Mouse (Mus musculus): ENCODE measurements at regions not wholly inside any gene's neighbourhood (a gene's known extent, or its start where the extent isn't known, plus 50 kb on each side); places are given as distances from the start of the nearest gene placed in this dataset.

DNA sequence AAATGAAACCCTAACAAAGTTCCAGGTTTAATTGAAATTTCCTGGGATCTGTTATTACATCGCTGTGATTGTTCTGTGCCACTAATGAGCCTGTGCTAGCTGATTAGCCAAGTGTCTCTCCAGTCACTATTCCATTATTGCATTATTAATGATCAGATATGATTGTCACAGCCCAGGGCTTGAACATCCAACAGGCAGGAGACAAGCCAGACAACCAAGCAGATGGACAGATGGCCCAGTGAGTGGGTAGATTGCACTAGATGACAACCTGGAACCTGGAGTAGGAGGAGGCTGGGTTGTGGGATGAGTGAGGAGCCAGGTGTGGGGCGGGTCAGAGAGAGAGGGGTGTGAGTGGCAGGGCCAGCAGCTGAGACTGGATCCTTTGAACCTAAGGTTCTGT, 161.6 kb downstream of the Trim29 start:
- Histone ChIP-seq H3K36me3 (no peaks in the 10 kb centered on the region), H3K9me3 (no peaks in the 10 kb centered on the region), H3K4me2 (replicated peaks) (no peak overlapping the region), H3K9ac (no peak overlapping the region), H3K4me3 (no peak overlapping the region), H3K27me3 (no peaks in the 10 kb centered on the region; the same call in 1 of the 2 replicates), H3K27ac (no peak overlapping the region), H3K4me1 (0 out of 2 replicates have a peak, but pooled peaks cover 4% of the 10 kb centered on the region)
- 63% methylated on average over 2 of the region's 2 CpGs for WGBS
- ATAC-seq (ENCODE audit: insufficient number of reproducible peaks, insufficient read depth, low FRiP score, low TSS enrichment): no peak

DNA sequence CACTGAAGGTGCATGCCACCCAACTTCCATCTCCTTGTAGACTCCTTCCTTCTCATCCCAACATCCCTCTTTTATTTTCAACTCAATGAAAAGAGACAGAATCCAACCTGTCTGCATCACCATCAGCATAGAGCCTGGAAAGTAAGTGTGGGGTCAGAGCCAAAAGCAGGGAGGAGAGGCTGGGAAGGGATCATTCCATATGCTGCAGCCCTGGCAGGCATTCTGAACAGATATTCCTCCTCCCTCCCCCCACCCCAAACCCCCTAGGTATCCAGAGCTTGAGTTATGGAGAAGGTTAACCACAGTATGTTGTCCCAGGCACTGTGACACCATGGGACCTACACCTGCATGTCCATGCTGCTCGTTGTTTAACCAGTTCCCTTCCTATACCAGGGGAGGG, 162.5 kb downstream of the Trim29 start:
- Histone ChIP-seq H3K27me3 (no peaks in the 10 kb centered on the region; the same call in 1 of the 2 replicates), H3K4me3 (no peak overlapping the region), H3K4me1 (0 out of 2 replicates have a peak, but pooled peaks cover 4% of the 10 kb centered on the region), H3K9ac (no peak overlapping the region), H3K36me3 (no peaks in the 10 kb centered on the region), H3K27ac (no peak overlapping the region), H3K4me2 (replicated peaks) (no peak overlapping the region), H3K9me3 (no peaks in the 10 kb centered on the region)
- ATAC-seq (ENCODE audit: insufficient number of reproducible peaks, insufficient read depth, low FRiP score, low TSS enrichment): no peak
- 79% methylated on average over 1 of the region's 1 CpGs for WGBS

DNA sequence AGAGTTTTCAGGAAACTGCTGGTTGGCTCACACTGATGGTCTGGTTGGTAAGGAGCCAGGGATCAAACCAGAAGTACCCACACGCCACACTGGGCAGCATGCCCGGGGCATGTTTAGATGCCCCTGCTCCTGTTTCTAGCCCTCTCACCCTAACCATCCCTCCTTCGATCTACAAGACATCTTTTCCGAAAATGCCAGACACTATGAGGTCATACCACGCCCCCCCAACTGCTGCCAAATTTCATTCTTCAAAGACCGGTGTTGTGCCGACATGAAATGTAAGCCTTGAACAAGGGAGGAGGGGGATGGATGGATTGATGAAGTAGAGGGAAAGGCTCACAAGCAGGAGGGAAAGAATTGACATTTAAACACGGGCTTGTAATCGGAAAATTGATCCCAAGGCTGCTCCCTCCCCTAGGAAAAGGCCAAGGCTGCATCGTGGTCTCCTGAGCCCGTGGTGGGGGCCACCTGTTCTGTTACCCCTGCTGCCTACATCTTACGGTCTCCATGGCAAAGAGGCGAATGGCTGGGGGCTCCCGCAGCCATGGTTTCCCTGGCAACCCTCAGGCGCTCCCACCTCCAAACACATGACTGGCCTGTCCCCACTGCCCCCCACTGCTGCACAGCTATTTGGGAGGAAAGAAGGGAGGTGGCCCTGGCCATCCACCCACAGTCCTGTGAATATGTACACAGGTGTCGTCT, 163.1 kb downstream of the Trim29 start:
- Histone ChIP-seq H3K27me3 (peaks cover under 1% of the 10 kb centered on the region; the same call in 1 of the 2 replicates), H3K9me3 (no peaks in the 10 kb centered on the region), H3K4me1 (0 out of 2 replicates have a peak, but pooled peaks cover 4% of the 10 kb centered on the region), H3K4me2 (replicated peaks) (no peak overlapping the region), H3K9ac (no peak overlapping the region), H3K4me3 (no peak overlapping the region), H3K36me3 (no peaks in the 10 kb centered on the region), H3K27ac (no peak overlapping the region)
- WGBS: 57% methylated on average over 16 of the region's 16 CpGs
- ATAC-seq (ENCODE audit: insufficient number of reproducible peaks, insufficient read depth, low FRiP score, low TSS enrichment): no peak

DNA sequence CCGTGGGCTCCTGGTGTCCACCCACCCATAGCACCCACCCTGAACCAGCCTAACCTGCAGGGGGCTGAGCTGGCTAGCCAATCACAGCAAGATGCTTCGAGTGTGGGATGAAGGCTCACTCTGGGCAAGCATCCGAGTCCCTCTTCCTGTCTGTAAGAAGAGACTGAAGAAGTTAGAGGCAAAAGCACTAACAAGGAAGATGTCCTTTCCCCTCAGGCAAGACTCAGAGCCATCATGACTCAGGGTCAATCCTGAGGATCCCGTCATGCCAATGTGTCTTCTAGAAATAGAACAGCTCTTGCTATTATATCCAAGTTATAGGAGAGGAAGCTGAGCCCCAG, 163.6 kb downstream of the Trim29 start:
- no peak overlapping the region for H3K27ac ChIP-seq
- ATAC-seq (ENCODE audit: insufficient number of reproducible peaks, insufficient read depth, low FRiP score, low TSS enrichment): no peak
- WGBS: 55% methylated on average over 4 of the region's 4 CpGs

DNA sequence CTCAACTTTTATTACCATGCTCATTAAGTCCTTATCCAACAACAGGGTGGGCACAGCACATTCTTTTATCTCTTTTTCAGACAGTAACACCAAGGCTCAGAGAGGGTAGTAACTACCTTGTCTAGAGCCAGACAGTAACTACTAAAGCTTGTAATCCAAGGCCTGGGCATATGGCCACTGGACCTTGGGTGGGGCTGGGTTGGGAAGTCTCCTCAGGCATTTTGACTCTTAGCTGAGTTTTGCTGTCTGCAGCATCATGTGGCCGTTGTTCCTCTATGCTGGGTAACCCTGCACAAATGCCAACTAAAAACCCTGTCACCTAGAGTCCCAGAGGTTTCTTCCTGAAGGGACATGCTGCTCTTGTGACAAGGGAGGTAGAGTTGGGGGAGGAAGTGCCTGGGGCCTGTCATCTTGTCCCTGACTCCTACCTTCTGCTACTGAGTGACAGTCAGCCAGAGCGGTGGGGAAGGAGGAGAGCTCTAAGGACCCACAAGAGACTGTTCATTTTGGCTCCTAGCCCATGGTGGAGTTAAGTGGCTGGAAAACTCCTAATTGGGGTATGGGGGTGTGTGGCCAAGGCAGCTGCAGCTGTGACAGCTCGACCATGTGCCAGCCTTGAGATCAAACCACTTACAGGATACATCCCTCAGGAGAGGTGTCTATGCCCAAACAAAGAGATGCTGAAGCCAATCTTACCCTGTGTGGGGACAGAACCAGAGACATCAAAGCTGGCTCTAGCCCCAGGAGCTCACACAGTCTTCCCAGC, 170.4 kb downstream of the Trim29 start:
- H3K4me2 ChIP-seq (replicated peaks): no peak overlapping the region
- WGBS: 62% methylated on average over 3 of the region's 3 CpGs

More for the DNA sequence above, 163.6 kb downstream of the Trim29 start:
- Histone ChIP-seq H3K9me3 (no peaks in the 10 kb centered on the region), H3K36me3 (no peaks in the 10 kb centered on the region), H3K4me2 (replicated peaks) (no peak overlapping the region), H3K4me1 (0 out of 2 replicates have a peak, but pooled peaks cover 4% of the 10 kb centered on the region), H3K9ac (no peak overlapping the region), H3K4me3 (no peak overlapping the region), H3K27me3 (peaks cover 5% of the 10 kb centered on the region; the same call in 1 of the 2 replicates)

DNA sequence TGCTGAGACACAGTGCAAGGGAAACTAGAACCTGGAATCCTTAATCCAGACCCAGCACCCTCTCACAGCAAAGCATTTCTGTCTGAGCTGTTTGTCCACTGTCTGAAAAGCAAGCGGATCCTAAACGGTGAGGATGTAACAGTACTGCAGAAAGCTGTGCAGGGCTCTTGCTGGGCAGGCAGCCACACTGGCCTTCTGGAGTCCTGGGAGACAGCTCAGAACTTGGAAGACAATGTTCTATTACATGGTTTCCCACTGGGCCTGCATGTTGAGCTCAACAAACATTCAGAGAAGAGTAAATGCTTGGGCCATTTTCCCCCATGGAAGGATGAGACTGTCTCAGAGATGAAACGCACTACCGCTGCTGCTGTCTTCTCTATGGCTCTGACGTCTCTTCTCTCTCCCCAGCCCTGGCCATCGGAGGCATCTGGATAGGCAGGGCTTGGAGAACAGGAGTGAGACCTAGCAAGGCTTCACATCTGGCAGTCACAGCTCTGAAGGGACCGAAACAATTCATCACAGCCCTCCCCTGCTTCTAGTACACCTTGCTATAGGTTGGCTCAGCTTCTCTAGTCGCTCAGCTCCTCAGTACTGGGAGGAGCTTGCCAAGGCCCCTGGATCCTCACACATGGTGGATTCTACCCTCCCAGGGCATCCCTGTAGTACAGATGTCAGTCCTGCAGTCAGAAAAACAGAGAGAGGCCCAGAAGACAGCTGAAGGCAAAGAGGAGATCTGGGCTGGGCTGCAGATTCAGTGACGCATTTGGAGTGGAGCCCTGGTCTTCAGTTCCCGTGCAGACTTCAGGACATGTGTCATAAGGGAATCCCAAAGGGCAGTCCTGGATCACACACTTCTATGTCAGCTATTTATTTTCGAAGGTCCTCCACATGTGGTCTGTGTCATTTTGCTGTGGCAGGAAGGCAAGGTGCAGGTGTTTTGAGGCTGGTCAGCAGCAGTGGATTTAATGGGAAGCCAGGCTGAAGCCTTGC, 171.7 kb downstream of the Trim29 start:
- Histone ChIP-seq H3K9ac (no peak overlapping the region), H3K4me1 (no peaks in the 10 kb centered on the region), H3K9me3 (no peaks in the 10 kb centered on the region), H3K27ac (no peak overlapping the region), H3K27me3 (0 out of 2 replicates have a peak, but pooled peaks cover 5% of the 10 kb centered on the region), H3K4me2 (replicated peaks) (no peak overlapping the region), H3K36me3 (no peaks in the 10 kb centered on the region), H3K4me3 (no peak overlapping the region)
- 77% methylated on average over 11 of the region's 11 CpGs for WGBS
- no peak for ATAC-seq (ENCODE audit: insufficient number of reproducible peaks, insufficient read depth, low FRiP score, low TSS enrichment)

More for the DNA sequence above, 170.4 kb downstream of the Trim29 start:
- ATAC-seq (ENCODE audit: insufficient number of reproducible peaks, insufficient read depth, low FRiP score, low TSS enrichment): no peak
- H3K27me3 ChIP-seq: 0 out of 2 replicates have a peak, but pooled peaks cover 5% of the 10 kb centered on the region
- no peak overlapping the region for H3K9ac ChIP-seq
- H3K27ac ChIP-seq: no peak overlapping the region
- H3K4me1 ChIP-seq: no peaks in the 10 kb centered on the region
- no peaks in the 10 kb centered on the region for H3K36me3 ChIP-seq
- no peak overlapping the region for H3K4me3 ChIP-seq
- no peaks in the 10 kb centered on the region for H3K9me3 ChIP-seq

DNA sequence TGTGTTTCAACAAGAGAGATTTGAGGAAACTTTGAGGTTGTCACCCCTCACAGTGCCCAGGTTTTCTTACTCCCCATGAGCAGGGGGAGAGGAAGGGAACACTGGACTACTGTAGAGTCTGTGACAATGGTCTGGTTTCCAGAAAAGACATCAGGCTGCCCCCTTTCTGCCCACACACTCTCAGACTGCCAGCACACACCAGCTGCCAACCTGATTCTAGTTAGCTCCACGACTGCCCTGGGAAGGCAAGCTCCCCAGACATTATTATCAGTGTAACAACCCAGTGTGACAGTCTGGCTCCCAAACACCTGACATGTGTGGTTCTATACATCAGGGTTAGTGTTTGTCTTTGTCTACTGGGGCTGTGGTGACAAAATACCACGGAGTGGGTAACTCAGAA, 172.5 kb downstream of the Trim29 start:
- 0 out of 2 replicates have a peak, but pooled peaks cover 5% of the 10 kb centered on the region for H3K27me3 ChIP-seq
- H3K9ac ChIP-seq: no peak overlapping the region
- H3K4me3 ChIP-seq: no peak overlapping the region
- no peak overlapping the region for H3K27ac ChIP-seq
- H3K4me2 ChIP-seq (replicated peaks): no peak overlapping the region
- WGBS: 76% methylated on average over 2 of the region's 2 CpGs
- no peaks in the 10 kb centered on the region for H3K4me1 ChIP-seq
- no peak for ATAC-seq (ENCODE audit: insufficient number of reproducible peaks, insufficient read depth, low FRiP score, low TSS enrichment)
- H3K9me3 ChIP-seq: no peaks in the 10 kb centered on the region
- no peaks in the 10 kb centered on the region for H3K36me3 ChIP-seq

DNA sequence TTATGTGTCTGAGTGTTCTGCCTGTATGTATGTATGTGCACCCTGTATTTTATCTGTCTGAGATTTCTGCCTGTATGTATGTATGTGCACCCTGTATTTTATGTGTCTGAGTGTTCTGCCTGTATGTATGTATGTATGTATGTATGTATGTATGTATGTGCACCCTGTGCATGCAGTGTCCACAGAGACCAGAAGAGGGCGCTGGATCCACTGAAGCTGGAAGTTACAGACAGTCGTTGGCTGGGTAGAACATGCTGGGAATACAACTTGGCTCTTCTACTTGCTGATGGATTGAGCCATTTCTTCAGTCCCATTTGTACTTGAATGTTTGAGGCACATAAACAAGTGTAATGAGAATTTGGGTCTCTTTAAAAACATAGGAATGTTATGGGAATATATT, 173.3 kb downstream of the Trim29 start:
- Histone ChIP-seq H3K4me2 (replicated peaks) (no peak overlapping the region), H3K27me3 (0 out of 2 replicates have a peak, but pooled peaks cover 3% of the 10 kb centered on the region), H3K9me3 (no peaks in the 10 kb centered on the region), H3K27ac (no peak overlapping the region), H3K36me3 (no peaks in the 10 kb centered on the region), H3K4me1 (no peaks in the 10 kb centered on the region), H3K4me3 (no peak overlapping the region), H3K9ac (no peak overlapping the region)
- 83% methylated on average over 2 of the region's 2 CpGs for WGBS
- no peak for ATAC-seq (ENCODE audit: insufficient number of reproducible peaks, insufficient read depth, low FRiP score, low TSS enrichment)

DNA sequence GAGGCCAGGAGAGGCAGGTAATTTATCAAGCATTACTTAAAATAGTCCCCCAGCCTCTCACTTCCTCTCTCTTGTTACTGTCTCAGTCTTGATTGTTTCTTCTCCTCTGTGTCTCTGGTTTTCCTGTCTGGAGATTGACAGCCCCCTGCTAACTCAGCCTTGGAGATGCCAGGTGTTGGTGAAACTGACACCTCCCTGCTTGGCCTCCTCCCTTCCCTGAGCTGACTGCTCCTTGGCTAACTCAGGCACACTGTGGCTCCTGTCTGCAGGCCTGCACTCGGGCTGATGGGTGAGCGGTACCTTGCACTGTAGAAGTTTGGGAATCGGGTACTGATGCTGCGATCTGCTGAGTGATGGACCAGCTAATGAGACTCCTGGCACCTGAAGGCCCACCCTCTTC, 176.1 kb downstream of the Trim29 start:
- no peak overlapping the region for H3K4me3 ChIP-seq
- no peak overlapping the region for H3K9ac ChIP-seq
- no peaks in the 10 kb centered on the region for H3K36me3 ChIP-seq
- no peaks in the 10 kb centered on the region for H3K9me3 ChIP-seq
- ATAC-seq (ENCODE audit: insufficient number of reproducible peaks, insufficient read depth, low FRiP score, low TSS enrichment): 0 out of 2 replicates have a peak, but pooled peaks have one; percentile 28
- no peaks in the 10 kb centered on the region for H3K27me3 ChIP-seq
- H3K27ac ChIP-seq: no peak overlapping the region
- 59% methylated on average over 4 of the region's 4 CpGs for WGBS
- no peak overlapping the region for H3K4me2 ChIP-seq (replicated peaks)
- H3K4me1 ChIP-seq: no peaks in the 10 kb centered on the region

DNA sequence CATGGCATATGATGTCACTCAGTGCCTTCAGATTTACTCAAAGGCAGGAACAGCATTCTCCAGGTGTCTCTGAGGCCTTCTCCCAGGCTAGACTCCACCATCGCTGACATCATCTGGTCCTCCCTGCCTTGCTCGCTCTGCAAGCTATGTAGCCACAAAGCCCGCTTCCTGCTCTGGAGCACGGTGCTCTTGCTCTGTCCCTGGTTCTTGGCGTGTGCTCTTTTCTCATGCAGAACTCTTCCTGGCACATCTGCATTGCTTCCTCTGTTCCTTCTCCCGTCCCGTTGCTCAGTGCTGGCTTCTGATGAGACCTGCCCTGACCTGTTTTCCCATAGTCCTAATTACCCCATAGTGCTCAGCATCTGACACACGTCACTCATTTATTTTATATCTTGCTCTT, 178.6 kb downstream of the Trim29 start:
- Histone ChIP-seq H3K27ac (no peak overlapping the region), H3K4me3 (no peak overlapping the region), H3K9ac (no peak overlapping the region), H3K9me3 (no peaks in the 10 kb centered on the region), H3K4me1 (peaks cover 9% of the 10 kb centered on the region), H3K36me3 (no peaks in the 10 kb centered on the region), H3K4me2 (replicated peaks) (no peak overlapping the region), H3K27me3 (no peaks in the 10 kb centered on the region)
- WGBS: 65% methylated on average over 8 of the region's 8 CpGs
- ATAC-seq (ENCODE audit: insufficient number of reproducible peaks, insufficient read depth, low FRiP score, low TSS enrichment): no peak

DNA sequence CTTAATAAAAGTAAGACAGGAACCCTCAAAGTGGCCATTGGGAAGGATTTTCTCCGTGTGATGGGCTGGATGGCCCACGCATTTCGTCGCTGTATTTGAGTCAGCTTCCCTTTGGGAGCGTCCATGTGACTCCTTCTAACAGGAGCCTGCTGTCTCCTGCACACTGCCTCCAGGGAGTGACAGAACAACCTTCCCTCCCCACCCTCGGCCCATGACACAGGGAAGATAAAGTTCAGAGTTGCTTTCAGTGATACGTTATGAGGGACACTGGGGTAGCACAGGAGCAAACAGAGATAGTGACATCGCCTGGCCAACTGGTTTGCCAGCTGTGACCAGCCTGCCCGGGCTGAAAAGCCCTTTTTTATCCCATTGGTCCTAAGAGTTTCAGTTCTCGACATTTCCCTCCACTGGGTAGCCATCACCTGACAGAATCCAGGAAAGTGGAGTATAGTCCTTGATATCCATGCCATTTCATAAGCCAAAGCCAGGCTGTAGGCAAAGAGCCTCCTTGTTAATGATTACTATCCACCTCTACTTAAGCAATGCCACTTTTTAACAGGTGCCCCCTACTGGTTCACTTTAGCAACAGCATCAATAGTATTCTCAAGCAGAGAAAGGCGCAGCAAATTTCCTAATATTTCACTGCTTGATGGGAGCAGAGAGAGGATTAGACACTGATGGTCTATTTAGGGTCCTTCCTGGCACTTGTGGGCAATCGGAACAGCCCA, 180.5 kb downstream of the Trim29 start:
- whole genome bisulfite sequencing: 62% methylated on average over 12 of the region's 12 CpGs
- H3K9ac ChIP-seq: no peak overlapping the region
- no peak for ATAC-seq (ENCODE audit: insufficient number of reproducible peaks, insufficient read depth, low FRiP score, low TSS enrichment)
- H3K27ac ChIP-seq: no peak overlapping the region
- H3K27me3 ChIP-seq: no peaks in the 10 kb centered on the region
- H3K4me1 ChIP-seq: peaks cover 9% of the 10 kb centered on the region
- no peak overlapping the region for H3K4me3 ChIP-seq
- no peaks in the 10 kb centered on the region for H3K36me3 ChIP-seq
- H3K4me2 ChIP-seq (replicated peaks): no peak overlapping the region
- no peaks in the 10 kb centered on the region for H3K9me3 ChIP-seq

All from embryonic facial prominence, embryonic 12.5 days (tissue).